Mouse (Mus musculus) WW6 (cell line): ENCODE measurements around the gene Maml1.

ENCODE experiments used
- DNase-seq: peaks from one replicate; pipeline ENCODE4 v3.0.0-alpha.2; 2013; ENCODE audit warnings: low read depth, low spot score

Gene Maml1

DNA sequence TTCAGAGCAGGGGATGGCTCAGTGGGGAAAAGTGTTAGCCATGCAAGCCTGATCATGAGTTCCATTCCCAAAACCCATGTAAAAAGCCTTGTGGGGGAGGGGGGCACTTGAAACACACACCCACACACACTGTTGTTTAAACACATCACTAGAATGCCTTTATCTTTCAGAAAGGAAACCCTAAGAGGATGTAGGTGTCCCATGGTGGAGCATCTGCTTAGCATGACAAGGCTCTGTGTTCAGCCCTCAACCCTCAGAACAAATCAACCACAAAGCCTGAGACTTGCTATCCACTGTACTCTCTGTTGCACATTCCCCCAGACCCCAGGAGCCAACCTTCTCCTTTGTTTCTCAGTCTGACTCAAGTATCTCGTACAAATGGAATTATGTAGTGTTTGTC is 12.1 kb downstream of the Maml1 start:
- DNase-seq, result no peak

DNA sequence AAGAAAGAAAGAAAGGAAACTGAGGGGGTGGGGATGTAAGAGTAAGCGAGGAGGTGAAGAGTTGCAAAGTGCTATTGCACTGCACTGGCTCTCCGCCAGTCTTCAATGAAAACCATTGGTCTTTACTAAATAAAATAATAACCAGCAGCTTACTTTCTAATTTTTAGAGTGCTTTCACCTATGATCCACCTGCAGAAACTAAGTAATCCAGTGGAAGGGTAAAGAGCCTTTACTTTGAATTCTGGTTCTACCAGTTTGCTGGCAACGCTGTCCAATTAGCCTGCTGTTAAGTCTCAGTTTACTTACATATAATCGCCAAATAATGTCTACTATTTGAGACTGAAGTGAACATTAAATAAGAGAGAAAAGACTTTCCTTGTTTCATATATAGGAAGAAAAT is 13.1 kb downstream of the Maml1 start:
- DNase-seq, result no peak

DNA sequence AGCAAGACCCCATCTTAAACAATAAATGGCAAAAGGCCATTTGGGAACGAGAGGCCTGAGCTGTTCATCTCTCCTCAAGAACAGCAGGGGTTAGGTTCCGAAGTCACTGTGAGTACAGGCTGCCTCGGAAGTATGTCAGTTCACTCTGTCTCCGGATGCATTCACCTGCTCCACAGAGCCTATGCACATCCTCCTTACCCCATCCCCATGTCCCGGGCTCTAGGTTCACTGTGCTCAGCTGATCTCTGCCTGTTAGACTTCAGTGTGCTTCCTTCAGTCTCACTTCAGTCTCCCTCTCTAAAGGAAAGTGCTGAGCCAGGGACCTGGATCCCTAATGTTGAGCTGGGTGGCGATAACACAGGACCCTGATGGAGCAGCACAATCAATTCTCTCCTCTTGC is 14.4 kb downstream of the Maml1 start:
- DNase-seq, result no peak

DNA sequence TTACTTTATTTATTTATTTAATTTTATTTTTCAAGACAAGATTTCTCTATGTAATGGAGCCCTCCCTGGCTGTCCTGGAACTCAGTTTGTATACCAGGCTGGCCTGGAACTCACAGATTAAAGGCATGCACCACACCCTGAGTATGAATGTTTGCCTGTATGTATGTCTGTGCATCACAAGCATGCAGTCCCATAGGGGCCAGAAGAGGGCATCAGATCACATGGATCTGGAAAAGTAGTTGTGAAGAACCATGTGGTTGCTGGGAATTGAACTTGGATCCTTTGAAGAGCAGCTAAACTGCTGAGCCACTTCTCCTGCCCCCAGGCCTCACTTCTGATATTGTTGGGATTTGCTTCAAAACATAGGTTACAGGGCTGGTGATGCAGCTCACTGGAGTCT is 15.1 kb downstream of the Maml1 start:
- no peak for DNase-seq

DNA sequence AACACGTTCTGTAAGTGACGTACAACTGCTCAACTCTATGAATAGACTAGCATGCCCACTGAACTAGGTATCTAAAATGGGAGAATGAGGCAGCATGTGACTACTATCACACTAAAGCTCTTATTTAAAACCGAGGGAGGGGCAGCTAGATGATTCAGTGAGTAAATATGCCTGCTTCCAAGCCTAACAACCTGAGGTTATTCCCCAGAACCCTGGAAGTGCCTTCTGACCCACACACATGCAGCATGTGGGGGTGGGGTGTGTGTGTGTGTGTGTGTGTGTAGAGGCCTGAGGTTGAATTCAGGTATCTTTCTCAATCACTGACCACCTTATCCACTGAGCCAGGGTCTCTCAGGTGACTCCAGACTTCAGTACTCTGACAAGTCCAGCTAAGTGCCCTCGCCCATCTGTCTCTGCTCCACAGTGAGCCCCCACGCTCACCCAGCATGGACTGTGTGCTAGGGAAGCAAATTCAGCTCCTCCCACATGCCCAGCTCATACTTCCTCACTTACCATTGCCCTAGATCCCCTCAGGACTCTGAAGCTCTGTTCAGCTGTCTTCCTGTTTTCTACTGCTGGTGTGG is 16.5 kb downstream of the Maml1 start:
- no peak for DNase-seq

DNA sequence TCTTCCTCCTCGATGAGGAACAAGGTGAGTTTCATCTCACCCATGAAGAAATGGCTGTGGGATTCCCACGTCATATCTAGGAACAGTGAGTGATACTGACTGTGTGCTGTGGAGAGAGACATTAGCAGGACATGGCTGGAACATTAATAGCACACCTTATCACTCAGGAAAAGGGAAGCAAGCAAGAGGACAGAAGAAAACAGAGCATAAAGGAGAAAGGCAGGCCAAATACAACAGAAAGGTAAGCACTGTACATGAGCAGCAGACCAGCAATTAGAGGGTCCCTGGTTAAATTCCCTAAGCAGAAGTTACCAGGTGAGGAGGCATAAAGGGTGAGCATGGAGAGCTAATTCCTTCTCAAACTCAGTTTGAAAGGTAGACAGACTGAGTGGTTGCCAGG is 17.0 kb downstream of the Maml1 start:
- no peak for DNase-seq

DNA sequence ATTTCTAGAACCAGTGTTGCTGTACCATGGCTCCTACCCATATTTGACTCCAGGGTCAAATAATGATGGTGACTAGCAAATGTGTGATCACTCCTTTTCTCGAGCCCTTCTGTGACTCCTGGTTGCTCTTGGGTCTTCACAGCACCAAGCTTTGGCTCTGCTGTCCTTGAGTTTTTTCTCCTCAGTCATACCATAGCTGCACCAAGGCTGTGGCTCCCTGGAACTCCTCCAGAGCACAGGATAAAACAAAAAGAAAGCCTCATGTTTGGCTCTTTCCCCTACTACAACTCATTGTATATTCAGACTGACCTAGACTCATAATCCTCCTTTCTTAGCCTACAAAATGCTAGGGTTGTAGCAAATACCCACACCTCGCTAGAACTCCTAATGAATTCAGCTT is 19.3 kb downstream of the Maml1 start:
- no peak for DNase-seq

DNA sequence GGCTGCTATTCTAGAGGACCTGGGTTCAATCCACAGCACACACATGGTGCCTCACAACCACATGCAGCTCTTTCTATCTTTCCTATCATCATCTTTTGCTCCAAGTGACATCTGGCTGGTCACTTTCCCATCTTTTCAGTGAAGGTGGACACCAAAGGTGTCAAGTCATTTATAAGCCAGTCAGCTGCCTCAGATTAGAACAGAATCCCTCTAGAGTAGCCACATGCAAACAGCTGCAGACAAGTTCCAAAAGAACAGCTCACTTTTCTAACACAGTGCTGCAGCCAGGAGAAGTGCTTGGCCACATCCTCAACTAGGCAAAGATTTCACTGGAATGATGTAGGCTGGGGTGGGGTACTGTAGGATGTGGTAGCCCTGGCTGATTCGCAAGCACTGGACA is 22.2 kb downstream of the Maml1 start:
- DNase-seq, result no peak

DNA sequence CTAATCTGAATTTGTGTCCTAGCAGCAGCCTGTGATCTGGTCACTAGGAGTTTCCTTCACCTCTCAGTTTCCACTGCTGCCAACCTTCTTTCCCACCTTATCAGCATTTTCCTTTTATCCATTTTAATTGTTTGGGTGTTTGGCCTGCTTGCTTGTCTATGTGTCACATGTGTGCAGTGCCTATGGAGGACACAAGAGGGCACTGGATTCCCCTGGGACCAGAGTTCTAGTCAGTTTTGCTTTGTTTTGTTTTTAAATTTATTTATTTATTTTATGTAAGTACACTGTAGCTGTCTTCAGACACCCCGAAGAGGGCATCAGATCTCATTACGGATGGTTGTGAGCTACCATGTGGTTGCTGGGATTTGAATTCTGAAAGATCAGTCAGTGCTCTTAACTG is 22.9 kb downstream of the Maml1 start:
- no peak for DNase-seq

DNA sequence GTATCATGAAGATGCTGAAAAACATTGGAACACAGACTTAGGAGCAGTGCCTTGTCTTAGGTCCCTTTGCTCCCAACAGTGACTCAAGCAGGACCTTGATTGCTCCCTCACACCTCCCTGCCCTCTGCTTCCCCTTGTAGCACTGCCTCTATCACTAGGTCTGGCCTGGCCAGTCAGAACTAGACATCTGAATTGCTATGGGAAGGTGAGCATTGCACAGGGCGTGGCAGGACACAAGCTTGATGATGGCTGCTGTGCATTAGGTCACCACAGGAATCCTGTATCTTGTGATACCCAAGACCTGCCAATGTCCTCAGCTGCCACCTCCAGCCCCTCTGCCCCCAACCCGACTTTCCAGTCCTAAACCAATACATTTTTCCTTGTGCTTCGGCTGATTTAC is 25.1 kb downstream of the Maml1 start:
- DNase-seq, result no peak

DNA sequence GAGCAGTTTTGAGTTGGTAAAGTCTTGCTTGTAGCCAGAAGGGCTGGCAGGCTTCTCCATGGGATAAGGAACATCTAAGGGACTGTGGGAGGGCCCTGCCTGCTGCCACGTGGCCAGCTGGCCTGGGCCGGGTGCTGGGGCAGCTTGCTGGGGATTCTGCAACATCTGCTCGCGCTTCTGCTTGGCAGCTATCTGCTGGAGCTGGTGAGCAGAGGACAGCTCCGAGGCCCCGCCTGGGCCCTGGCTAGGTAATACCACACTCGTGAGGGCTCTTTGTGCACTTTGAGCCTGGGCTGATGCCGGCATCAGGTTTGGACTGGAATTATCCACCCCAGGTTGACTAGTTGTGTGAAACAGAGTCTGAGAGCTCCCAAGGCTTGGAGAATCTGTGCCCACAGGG is 26.2 kb downstream of the Maml1 start:
- no peak for DNase-seq

DNA sequence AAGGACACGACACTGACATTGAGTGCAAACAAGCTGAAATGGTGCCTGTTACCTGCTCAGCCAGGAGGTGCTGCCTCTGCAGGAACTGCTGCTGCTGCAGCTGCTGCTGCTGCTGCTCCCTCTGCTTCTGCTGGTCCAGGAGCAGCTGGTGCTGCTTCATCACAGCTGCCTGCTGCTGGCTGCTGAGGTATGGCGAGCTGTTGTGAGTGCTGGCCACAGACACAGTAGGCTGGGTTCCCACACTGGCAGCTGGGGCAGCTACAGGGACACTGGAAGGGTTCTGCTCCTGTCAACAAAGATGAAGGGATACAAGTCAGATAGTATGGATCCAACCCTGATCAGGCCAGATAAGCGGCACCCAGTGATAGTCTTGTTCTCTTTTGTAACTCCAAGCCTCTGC is 28.9 kb downstream of the Maml1 start:
- no peak for DNase-seq

DNA sequence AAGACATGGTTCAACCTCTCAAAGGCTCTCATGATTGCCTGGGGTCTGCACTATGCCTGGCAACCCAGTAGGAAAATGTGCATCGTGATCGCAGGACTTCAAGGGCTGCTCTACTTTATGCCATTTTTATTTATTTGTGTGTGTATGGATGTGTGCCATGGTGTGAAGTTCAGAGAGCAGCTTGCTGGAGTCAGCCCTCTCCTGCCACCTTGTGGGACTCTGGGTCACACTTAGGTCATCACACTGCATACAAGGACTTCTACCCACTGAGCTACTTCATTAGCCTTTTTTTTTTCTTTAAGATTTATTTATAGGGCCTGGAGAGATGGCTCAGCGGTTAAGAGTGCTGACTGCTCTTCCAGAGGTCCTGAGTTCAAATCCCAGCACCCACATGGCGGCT is 30.1 kb downstream of the Maml1 start:
- no peak for DNase-seq

DNA sequence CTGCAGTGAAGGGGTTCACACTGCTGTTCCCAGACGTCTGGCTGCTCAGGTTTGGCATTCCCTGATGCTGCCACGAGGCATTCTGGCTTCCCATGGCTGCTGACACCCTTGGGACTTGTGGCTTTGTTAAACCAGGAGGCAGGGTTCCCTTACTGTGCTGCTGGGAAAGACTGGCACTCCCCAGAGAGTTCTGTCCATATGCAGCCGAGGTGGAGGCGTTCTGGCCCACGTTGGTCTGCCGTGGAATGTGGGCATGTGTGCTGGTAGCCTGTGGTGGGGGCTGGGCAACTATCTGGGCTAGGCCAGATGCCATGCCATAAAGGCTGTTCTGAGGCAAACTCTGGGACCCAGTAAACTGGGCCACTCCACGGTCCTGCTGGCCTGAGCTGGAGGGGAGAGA is 33.8 kb downstream of the Maml1 start:
- DNase-seq, result no peak

DNA sequence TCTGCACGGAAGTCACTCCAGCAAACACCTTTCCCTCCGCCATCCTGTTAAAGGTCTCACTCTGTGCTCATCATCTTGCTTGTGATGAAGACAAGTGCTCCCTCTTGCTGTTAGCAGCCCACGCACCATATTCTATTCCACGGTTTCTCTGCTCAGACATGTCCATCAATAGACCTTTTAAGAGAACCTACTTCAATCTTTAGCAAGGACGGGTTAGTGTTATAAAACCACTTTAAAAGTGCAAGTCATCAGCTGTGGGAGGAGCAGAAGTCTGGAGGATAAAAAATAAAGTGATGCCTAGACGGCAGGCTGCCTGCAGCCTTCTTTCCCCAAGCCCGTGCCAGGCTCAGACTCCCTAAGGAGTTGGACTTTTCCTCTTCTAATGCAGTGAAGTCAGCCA is 35.5 kb downstream of the Maml1 start:
- DNase-seq, result no peak

DNA sequence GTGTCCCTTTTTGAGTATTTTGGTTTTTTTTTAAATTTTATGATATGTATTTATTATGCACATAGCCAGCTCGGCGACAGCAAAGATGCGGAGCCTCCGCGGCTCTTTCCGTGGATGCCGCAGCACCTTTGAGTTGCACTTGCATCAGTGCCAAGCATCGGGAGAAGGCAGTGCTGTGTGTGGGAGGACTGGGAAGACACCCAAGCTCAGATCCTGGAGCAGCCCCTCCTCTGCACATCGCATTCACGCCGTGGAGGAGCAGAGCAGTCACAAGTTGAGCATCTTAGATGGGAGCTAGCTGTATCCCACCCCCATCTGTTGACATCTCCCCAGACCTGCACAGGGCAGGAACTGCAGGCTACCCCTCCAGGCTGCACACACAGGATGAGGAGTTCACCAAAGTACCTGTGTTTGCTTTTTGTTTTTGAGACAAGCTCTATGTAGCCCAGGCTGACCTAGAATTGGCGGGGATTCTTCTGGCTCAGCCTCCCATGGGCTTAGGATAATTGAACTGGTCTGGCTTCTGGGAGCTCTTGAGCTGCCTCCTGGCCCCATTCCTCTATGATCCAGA is 38.0 kb downstream of the Maml1 start:
- no peak for DNase-seq

DNA sequence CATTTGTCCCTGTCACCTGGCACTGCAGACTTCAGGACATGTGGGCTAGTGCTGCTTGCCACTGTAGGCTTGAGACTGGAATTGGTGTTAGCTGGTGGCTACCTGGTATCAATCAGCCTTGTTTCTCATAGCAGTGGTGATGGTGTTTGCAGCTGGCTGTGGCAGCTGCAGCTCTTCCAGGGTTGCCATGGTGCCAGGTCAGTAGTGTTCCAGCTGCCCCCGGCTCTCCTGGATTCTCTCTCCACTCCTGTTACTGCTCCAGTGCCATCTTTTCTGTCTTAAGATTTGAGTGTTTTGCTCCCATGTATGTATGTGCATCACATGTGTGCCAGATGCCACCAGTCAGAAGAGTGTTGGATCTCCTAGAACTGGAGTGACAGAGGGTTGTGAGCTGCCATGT is 38.7 kb downstream of the Maml1 start:
- DNase-seq, result no peak

DNA sequence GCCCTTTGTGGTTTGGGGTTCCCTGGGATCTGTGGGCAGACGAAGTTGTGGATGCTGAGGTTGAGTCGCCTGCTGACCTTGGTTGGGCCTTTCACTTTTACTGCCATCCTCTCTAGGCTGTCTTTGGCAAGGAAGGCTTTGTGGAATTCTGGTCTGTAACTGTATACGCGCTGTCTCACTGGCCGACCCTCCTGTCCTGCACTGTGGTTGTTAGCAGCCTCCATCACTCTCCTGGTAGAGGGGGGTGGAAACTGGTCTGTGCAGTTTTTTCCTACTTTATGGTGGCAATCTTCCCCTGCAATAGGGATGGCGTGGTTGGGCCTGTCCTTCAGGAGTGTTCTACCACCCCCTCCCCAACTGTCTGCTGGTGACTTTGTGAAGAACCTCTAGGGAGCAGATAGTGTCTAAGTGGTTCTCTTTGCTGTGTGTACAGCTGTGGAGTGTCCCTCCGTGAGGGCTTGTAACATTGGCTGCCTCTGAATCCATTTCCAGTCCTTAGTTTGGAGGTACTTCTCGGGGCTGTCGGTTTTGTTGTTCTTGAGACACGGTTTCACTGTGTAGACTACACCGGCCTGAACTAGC is 39.3 kb downstream of the Maml1 start:
- no peak for DNase-seq

DNA sequence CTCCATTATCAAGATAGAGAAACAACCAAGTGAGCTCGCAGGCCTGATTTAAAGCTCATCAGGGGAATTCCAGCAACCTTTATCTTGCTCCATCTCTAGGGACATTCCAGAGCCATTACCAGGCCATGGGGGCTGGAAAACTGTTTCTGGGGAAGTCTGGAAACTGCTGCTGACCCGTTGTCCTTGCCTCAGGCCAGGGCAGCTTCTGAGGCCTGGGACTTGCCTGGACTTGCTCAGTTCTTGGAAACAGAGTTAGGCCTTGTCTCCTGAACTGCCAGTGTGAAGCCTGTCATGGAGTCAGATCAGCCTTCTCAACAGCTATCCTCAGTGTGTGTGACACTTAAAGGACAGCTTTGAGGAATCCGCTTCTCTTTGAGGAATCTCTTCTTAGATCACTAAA is 39.9 kb downstream of the Maml1 start:
- no peak for DNase-seq

DNA sequence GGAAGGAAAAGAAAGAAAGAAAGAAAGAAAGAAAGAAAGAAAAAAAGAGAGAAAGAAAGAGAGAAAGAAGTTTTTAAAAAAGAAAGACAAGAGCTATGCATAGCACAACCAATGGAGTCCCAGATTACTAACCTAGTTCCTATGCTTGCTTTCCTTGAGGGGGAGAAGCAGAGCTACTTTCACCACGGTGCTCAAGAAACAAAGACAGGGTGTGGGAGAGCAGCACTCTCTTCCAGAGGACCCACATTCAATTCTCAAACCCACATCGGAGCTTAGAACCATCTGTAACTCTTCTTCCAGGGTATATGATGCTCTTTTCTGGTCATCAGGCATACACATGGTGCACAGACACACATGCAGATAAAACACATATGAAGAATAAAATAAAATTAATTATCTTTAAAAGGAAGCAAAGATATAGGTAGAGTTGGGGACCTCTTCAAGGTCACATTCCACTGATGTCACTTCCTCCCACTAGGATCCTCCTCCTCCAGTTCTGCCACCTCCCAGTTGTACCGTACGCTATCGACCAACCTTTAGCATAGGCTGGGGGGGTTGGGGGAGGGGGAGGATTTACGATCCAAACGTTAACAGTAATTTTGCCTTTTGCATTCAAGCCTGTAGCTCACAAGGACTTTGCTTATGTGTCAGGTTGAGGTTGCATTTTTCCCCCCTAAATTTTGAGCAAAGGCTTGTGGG is 43.5 kb downstream of the Maml1 start:
- no peak for DNase-seq

DNA sequence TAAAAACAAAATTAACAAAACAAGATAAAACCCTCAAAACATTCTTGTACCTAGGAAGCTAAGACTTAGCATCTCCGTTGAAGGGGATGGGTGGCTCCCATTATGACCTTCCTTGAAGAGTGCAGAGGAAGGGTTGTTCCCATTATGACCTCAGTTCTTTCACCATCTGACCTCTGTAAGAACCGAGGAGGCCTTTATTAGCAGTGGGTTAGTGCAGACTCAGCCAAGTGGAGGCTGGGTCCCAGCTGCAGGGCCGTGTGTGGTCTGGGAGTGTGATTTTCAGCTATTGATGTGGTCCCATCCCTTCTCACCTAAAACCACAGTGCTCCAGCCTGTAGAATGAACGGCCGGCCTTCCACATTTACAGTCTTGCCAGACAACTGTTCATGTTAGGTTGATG is 46.8 kb downstream of the Maml1 start:
- DNase-seq, result no peak

DNA sequence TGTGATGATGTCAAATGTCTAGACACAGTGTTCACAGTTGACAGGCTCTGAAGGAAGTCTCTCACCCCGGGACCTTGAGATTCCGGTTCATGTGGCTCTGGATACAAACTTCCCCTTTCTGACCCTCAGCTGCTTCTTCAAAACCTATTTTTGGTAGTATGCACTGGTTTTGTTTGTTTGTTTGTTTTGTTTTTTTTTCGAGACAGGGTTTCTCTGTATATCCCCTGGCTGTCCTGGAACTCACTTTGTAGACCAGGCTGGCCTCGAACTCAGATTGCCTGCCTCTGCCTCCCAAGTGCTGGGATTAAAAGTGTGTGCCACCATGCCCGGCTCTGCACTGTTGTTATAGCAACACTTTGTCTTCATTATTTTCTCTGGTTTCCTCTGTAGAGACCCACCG is 48.2 kb downstream of the Maml1 start:
- DNase-seq, result no peak

DNA sequence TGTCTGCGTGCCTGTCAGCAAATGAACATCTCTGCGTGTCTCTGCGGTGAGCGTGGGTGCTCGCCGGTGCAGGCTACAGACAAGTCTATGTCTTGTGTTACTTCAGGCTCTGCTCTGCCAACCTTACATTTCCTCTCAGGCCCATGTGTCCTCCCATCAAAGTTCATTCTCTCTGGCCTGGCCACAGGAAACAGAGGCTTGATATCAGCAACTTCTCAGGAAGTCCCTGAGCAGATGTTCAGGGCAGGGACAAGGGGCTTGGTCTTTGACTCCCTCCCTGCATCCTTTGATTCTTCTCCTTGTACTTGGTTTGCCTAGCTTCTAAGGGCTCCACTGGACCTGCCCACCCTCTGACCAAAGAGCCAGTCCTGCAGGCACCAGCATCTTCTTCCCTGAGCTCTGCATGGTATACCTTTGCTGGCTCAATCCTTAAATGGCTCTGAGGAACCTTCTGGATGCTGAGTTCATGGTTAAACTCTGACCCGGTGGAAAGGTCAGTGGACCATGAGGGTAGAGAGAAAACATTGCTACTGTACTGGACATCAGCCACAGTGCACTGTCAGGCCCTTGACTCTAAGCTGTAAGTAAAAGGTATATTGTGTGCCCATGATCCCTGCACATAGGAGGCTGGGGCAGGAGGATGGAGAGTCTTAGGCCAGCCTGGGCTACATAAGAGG is 51.7 kb downstream of the Maml1 start:
- DNase-seq, result no peak
